Mouse (Mus musculus) spleen, adult 2 months (tissue): ENCODE measurements around the gene Morn1. TPM values are rescaled to one million over a fixed set of nuclear protein-coding genes. Genes with fewer than 3 reads are reported as not detected.

Experiments
- DNase-seq, 2 experiments: peaks; one replicate each; pipeline versions ENCODE4 v3.0.0 to v3.0.0-alpha.2; 2012 to 2021; ENCODE audit warnings: low spot score in 2 of 2, low read depth in 1 of 2
- H3K27ac ChIP-seq: fragments of 200-500 bp; 2 replicates; pipeline ENCODE4 v1.5.1; 2012; ENCODE audit warnings: low read length, inconsistent platforms; ENCODE audit not compliant: insufficient read depth
- H3K27me3 ChIP-seq: fragments of 200-500 bp; 2 replicates; pipeline ENCODE4 v1.6.1; 2012; ENCODE audit warnings: mild to moderate bottlenecking, moderate library complexity, low read length, inconsistent platforms; ENCODE audit not compliant: control insufficient read depth, insufficient read depth
- H3K36me3 ChIP-seq: fragments of 200-500 bp; 2 replicates; pipeline ENCODE4 v1.6.1; 2012; ENCODE audit warnings: mild to moderate bottlenecking, low read length, inconsistent platforms; ENCODE audit not compliant: control insufficient read depth, insufficient read depth
- H3K4me1 ChIP-seq: fragments of 200-500 bp; 2 replicates; pipeline ENCODE4 v1.6.1; 2011; ENCODE audit warnings: inconsistent platforms; ENCODE audit not compliant: control insufficient read depth, insufficient read depth, insufficient read length
- H3K4me3 ChIP-seq: fragments of 200-500 bp; 2 replicates; pipeline ENCODE4 v1.5.1; 2011; ENCODE audit warnings: mild to moderate bottlenecking, inconsistent platforms; ENCODE audit not compliant: insufficient read depth, insufficient read length; ENCODE audit errors: extremely low read depth
- CTCF ChIP-seq: fragments of 200-500 bp; IDR thresholded peaks from 2 replicates; pipeline ENCODE4 v1.5.1; 2011; ENCODE audit warnings: mild to moderate bottlenecking, inconsistent platforms; ENCODE audit not compliant: insufficient read depth, insufficient read length, insufficient replicate concordance; ENCODE audit errors: extremely low read depth
- POLR2A ChIP-seq: fragments of 200-500 bp; IDR thresholded peaks from 2 replicates; pipeline ENCODE4 v1.6.1; 2011; ENCODE audit warnings: low read depth, low read length, inconsistent platforms
- WGBS: fragments of 180-500 bp; shearing (Covaris S2); methylation state at CpG from one replicate; pipeline ENCODE4 v1.1.7; 2018; 5-methylcytosine and 5-hydroxymethylcytosine counted together
- polyA plus RNA-seq: library from polyadenylated mRNA; depleted of rRNA; stranded (reverse); fragments of >200 nt; gene quantifications from 2 replicates; pipeline ENCODE4 v1.2.3, GENCODE M21; 2012; rRNA removed

Morn1 gene
- polyA plus RNA-seq, 1 experiment, result 3.7 TPM

GRCm38 (mm10) chr4:155188803-155189202 lies 102.4 kb downstream of the Morn1 start:
- Histone ChIP-seq H3K4me3 (no peak overlapping the region), H3K27ac (no peak overlapping the region), H3K36me3 (0 out of 2 replicates have a peak, but pooled peaks cover 1% of the 10 kb centered on the region), H3K27me3 (no peaks in the 10 kb centered on the region), H3K4me1 (peaks cover 51% of the 10 kb centered on the region; the same call in 1 of the 2 replicates)
- TF ChIP-seq POLR2A, result no peak
- TF ChIP-seq CTCF, result no peak
- DNase-seq, result no peak

- H3K27me3 ChIP-seq, result no peaks in the 10 kb centered on the region
- no peak overlapping the region for H3K27ac ChIP-seq
- H3K4me3 ChIP-seq, result no peak overlapping the region
- WGBS, result 50% methylated on average over 4 of the region's 4 CpGs
- DNase-seq, result no peak
- TF ChIP-seq CTCF, result no peak
- H3K4me1 ChIP-seq, result peaks cover 54% of the 10 kb centered on the region; the same call in 1 of the 2 replicates
- H3K36me3 ChIP-seq, result 0 out of 2 replicates have a peak, but pooled peaks cover 1% of the 10 kb centered on the region
Observed at GRCm38 (mm10) chr4:155189711-155190139, 103.3 kb downstream of the Morn1 start.

- 90% methylated on average over 7 of the region's 7 CpGs for WGBS
- Histone ChIP-seq H3K27me3 (no peaks in the 10 kb centered on the region), H3K4me1 (peaks cover 55% of the 10 kb centered on the region; the same call in 1 of the 2 replicates)
Observed at GRCm38 (mm10) chr4:155190275-155190674, 103.9 kb downstream of the Morn1 start.

More at GRCm38 (mm10) chr4:155190275-155190674, 103.9 kb downstream of the Morn1 start:
- H3K4me3 ChIP-seq, result no peak overlapping the region
- TF ChIP-seq CTCF (no peak), POLR2A (no peak)
- DNase-seq, result no peak
- H3K27ac ChIP-seq, result no peak overlapping the region
- H3K36me3 ChIP-seq, result 0 out of 2 replicates have a peak, but pooled peaks cover 1% of the 10 kb centered on the region

Other genes starting within 250 kb of the Morn1 start
- 0.01 TPM in 1 of 2 replicates, not detected in the other for gene Ttc34, start 249.1 kb upstream of the Morn1 start, polyA plus RNA-seq
- 0.22 TPM in 2 replicates for gene Mmel1, start 217.0 kb upstream of the Morn1 start, polyA plus RNA-seq
- gene Fam213b, start 187.4 kb upstream of the Morn1 start, polyA plus RNA-seq, result 22.2 and 33.6 TPM in 2 replicates
- 210 and 232 TPM in 2 replicates for gene Tnfrsf14, start 158.0 kb upstream of the Morn1 start, polyA plus RNA-seq
- gene Hes5, start 125.7 kb upstream of the Morn1 start, polyA plus RNA-seq, result 5.4 and 10.5 TPM in 2 replicates
- gene Pank4, start 122.5 kb upstream of the Morn1 start, polyA plus RNA-seq, result 58.0 and 69.5 TPM in 2 replicates
- gene Plch2, start 29.8 kb upstream of the Morn1 start, polyA plus RNA-seq, result 0.20 and 0.29 TPM in 2 replicates
- gene Pex10, start 19.6 kb upstream of the Morn1 start, polyA plus RNA-seq, result 14.3 and 14.4 TPM in 2 replicates
- 37.7 and 44.1 TPM in 2 replicates for gene Rer1, start 195 bp upstream of the Morn1 start, polyA plus RNA-seq
- gene Ski, start 136.0 kb downstream of the Morn1 start, polyA plus RNA-seq, result 32.2 and 40.6 TPM in 2 replicates
- 43.2 and 64.8 TPM in 2 replicates for gene Faap20, start 163.2 kb downstream of the Morn1 start, polyA plus RNA-seq